Mouse (Mus musculus) heart, adult 9 months (tissue): ENCODE measurements around the gene Sh3bgrl3.
"Not testable (repeated sequence)": the region's sequence is repeated elsewhere in the genome, so short reads cannot be mapped to it uniquely, and the experiment has no call there.

Source experiments
- DNase-seq, 2 experiments: peaks; one replicate each; pipeline ENCODE4 v3.0.0; 2022; ENCODE audit warnings: low spot score in 2 of 2

Sh3bgrl3 gene

DNA sequence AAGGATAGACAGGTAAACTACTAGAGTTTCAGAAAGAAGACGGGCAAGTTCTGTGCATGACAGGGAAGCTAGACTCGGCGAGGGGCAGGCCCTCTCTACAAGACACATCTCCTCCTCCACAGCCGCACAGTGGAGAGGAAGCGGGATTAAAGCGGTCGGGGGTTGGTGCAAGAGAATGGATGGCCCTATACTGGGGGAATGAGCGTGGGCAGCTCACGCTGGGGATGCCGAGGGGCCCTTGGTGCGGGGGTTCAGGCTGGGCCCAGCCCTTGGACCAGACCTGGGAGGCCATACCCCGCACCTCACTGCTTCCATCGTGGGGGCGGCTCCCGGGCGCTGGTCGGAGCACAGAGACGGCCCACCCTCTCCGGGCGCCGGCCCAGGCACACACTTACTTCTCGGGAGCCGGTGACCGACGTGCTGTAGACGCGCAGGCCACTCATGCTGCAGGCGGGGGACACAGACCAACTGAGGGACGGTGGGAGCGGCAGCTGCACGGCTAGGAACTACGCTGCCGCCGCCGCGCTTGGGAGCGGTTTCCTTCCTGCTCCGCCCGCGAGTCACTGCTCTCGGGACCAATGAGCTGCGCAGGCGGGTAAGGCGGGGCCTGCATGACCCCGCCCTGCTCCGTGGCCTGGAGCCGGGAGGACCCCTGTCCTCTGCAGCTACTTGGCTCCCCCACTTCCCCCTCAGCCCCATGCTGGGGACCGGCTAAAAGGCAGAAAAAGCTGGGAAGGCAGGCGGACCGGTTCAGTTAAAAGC, at the start of gene Sh3bgrl3:
Gene Sh3bgrl3 (minus strand): TSS at position 569 of the 762 bp plus-strand sequence.
- peak; percentile 88 to 92 for DNase-seq

DNA sequence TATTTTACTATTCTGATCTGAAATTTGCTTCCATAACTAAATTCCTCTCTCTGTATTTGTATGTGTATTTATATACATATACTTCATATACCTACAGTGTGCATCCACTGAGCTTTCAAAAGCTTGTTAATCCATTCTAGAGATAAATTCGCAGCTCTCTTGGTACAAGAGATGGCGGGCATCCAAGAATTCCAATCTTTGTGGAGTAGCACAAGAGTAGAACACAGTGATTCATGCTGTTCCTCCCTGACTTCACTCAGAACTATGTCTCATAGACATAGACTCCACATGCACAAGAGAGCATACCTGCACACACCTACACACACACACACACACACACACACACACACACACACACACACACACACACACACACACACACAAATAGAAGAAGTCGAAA, 43.8 kb upstream of the Sh3bgrl3 start:
- DNase-seq = no peak

DNA sequence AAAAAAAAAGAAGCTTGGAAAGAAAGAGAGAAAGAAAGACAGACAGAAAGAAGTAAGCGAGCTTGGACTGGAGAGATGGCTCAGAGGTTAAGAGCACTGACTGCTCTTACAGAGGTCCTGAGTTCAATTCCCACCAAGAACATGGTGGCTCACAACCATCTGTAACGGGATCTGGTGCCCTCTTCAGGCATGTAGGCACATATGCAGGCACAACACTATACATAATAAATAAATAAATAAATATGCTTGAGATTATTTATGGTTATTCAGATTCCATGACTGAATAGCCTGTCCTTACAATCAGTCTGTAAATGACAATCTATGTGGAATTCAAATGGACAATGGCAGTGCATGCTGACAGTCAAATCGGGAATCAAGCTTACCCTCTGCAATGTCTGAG, 38.3 kb upstream of the Sh3bgrl3 start:
- DNase-seq = no peak

DNA sequence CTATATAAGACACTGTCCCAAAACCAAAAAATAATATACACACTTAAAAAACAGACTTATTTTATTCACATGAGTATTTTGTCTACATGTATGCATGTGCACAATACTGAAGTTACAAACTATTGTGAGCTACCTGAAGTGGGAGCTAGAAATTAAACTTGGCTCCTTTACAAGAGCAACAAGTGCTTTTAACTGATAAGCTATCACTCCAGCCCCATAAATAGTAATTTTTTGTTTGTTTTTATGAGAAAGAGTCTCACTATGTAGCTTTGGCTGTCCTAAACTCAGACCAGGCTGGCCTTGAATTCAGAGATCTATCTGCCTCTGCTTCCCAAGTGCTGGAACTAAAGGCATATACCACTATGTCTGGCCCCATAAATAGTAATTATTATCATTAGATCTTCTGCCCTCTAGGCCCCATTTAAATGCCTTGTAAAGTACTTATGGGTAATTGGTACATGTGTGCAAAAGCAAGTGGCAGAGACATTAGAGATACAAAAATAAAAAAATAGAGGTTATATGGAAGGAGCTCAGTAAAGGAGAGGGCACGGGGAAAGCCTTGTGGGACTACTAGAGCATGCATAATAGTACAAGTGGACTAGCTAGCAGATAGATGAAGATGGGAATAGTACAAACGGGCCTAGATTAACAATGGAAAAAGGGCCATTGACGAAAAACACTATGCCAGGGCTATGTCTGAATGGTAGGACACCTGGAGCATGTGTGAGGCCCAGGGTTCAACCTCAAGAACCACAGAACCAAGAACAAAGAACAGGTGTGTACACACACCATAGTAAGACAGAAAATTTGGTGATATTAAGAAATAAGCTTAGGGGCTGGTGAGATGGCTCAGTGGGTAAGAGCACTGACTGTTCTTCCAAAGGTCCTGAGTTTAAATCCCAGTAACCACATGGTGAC, 37.2 kb upstream of the Sh3bgrl3 start:
- no peak for DNase-seq

DNA sequence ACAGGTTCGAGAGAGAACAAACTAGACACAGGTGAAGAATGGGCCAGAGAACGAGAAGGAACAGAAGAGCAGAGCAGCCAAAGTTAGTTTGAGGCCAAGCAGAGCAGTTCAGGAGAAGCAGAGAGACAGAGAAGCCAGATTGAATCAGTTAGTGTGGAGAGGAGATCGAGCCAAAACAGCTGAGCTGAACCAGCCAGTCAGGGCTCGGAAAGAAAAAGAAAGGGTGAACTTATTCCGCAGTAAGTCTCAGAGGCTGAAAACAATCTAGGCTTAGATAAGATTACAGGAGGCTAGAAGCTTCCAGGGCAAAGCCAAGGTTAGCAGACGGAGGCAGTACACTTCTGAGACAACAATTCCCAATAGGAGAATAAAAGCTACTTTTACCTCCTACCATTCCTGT, 36.4 kb upstream of the Sh3bgrl3 start:
- DNase-seq = no peak

DNA sequence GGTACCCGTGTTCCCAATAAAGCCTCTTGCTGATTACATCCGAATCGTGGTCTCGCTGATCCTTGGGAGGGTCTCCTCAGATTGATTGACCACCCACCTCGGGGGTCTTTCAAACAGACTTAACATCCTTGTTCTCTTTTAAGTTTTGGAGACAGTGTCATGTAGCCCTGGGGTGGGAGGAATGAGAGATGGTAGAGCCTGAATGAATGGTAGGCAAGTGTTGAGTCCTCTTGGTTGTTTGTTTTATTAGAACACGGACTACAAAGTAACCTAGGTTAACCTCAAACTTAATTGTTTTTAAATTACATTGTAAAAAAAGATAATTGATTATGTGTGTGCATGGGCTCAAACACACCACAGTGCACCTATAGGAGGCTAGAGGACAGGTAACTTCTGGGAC, 36.0 kb upstream of the Sh3bgrl3 start:
- no peak for DNase-seq

DNA sequence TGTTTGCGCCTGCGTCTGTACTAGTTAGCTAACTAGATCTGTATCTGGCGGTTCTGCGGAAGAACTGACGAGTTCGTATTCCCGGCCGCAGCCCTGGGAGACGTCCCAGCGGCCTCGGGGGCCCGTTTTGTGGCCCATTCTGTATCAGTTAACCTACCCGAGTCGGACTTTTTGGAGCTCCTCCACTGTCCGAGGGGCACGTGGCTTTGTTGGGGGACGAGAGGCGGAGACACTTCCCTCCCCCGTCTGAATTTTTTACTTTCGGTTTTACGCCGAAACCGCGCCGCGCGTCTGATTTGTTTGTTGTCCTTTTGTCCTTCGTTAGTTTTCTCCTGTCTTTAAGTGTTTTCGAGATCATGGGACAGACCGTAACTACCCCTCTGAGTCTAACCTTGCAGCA, 31.5 kb upstream of the Sh3bgrl3 start:
- peak; percentile 46 to 60 for DNase-seq

DNA sequence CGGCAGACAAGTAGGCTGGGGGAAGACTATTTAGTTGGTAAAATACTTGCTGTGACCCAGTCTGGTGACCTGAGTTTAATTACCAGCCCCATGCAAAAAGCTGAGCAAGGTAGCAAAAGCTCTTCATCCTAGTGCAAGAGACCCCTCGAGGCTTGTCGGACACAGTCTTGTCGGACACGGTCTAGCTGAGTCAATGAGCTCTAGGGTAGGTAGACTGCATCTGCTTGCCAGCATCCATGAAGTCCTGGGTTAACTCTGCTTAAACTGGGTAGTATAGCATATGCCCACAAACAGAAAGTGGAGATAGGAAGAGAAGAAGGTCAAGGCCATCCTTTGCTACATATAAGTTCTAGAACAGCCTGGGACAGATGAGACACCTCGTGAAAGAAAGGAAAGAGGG, 30.2 kb upstream of the Sh3bgrl3 start:
- no peak for DNase-seq

DNA sequence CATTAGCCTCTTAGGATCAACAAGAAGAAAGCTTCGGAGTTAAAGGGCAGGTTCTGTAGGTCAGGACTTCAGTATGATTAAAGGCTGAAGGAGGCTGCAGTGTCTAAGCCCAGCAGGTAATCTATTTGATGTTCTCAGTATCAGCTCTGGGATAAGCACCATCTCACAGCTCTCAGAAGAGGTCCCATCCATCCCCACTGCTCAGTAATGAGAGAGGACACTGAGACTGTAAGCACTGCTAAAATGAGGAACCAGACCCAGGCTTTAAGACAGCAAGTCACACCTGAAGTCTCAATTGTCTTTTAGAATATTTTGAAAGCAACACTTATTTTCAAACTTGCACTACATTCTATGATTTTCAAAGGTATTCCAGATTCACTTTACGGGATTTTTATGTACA, 29.0 kb upstream of the Sh3bgrl3 start:
- no peak for DNase-seq

DNA sequence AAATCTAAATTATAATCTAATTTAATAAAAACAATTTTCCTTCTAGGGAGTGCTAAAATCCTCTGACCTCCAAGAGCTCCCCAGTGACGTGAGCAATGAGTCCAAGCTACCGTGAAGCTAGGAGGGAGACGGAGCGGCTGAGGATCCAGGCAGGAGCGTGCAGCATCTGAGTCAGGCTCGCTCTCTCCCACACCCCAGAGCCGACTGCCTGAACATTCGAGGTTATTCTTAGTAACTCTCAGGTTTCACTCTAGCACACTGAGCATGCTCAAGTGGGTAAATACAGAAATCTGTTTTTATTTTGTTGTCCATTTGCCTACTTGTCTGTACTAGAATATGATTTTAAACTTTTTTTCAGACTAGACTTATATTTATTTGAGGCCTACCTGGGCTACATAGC, 28.2 kb upstream of the Sh3bgrl3 start:
- DNase-seq = peak; percentile 29 to 51

DNA sequence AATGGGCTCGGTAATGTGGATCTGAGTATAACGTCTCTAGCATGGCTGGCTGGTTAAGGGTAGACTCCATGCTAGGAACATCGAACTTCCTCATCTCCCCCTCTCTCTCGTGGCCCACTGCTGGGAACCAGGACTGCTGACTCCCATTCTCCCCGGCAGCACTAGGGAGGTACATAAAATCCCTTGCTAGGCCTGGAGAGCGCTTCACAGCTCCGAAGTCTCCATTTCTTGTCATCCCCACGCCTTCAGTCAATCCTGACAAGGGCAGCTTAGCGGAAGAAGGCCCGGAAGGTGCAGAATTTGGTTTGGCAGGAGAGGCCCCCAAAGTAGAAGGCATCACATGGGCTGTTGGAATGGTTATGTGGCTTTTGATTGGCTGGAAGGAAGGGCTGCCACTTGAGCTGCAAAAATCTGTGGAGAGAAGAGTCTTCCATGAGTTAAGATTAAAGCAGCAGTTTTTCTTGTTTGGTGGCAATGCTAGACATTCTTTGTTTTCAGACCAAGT, 27.4 kb upstream of the Sh3bgrl3 start:
- peak in 1 of 2 experiments; percentile 32 for DNase-seq

DNA sequence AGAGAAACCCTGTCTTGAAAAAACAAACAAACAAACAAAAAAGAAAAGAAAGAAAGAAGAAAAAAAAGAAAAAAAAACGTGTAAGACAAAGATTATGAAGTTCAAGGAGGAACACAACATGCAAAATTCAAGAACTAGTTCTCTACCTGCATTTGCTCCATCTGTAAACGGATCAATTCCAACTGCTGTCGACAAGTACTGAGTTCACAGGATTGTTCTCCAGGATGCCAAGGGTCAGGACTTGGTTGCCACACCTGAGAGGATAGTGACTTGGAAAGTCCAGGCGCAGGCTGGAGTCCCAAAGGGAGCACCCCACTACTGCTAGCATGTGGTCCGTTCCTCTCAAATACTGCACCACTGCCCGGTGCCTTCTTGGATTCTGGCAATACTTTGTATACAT, 26.9 kb upstream of the Sh3bgrl3 start:
- no peak for DNase-seq

DNA sequence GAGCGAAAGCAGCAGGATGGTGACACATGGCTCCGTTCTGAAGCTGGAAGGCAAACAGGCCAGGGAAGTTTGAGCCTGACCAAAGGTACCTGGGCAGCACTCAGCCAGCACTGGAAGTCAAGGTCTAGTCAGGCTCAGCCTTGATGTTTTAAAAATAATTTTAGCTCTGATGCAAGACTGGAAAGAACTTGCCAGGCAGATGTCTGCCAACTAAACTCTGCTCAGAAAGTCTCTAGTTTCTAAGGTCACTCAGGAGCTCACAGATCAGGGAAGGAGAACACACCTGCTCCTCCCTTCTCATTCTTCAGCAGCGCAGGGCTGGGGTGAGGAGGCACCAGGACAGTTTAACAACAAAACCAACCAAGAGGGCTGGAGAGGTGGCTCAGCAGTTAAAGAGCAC, 25.8 kb upstream of the Sh3bgrl3 start:
- peak; percentile 36 to 66 for DNase-seq

DNA sequence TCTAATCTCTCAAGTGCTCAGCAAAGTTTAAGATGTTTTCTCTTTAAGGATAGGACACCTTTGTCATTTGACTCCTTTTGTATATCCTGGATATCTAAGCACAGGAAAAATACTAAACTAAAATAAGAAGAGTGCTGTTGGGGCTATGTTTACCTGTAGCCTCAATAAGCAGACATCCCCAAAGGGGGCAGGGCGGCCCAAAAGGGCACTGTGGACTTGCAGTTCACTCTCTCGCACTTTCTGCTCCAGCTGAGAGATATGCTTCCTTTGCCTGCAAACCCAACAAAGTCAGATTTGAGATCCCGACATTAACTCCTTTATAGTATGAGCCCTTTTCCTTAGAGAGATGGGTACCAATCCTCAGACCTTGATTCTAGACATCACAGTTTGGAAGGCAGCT, 25.1 kb upstream of the Sh3bgrl3 start:
- no peak for DNase-seq

DNA sequence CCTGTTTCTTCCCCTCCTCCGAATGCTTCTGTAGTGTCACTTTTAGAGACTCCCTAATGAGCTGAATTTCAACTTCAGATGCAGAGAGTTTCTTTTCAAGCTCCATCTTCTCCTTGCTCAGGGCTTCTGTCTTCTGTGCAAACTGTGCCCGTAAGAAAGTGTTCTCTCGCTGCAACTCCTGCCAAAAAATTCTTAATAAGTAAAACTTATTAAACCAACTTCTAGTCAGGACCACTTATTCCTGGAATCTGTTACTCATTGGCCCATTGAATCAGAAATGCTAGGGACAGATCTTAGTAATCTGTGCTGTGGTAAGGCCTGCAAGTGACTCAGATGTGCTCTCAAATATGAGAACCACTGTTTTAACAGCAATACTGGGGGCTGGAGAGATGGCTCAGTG, 23.5 kb upstream of the Sh3bgrl3 start:
- no peak for DNase-seq

DNA sequence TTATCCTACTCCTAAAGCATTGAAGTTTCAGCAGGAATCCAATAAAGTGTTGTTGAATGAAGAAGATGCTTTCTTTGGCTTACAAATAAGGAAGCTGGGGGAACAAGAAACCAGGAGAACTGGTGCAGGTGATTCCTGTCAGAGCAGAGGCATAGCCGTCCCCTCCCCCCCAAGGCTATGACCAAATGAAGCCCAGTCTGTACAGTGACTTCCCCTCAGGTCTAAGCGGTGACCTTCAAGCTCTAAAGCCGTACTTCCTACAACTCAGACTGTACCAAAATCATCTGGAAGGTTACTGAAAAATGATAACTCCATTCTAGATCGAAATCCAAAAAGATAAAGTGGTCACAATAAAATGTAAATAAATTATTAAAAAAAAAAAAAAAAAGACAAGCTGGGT, 20.8 kb upstream of the Sh3bgrl3 start:
- DNase-seq = no peak

DNA sequence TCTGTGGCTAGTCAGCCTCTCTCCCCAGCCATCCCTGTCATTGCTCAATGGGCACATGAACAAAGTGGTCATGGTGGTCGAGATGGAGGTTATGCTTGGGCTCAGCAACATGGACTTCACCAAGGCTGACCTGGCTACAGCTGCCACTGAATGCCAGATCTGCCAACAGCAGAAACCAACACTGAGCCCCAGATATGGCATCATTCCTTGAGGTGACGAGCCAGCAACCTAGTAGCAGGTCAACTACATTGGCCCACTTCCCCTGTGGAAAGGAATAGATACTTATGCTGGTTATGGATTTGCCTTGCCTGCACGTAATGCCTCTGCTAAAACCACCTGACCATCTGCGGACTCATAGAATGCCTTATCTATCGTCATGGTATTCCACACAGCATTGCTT, 15.7 kb upstream of the Sh3bgrl3 start:
- DNase-seq = not testable (repeated sequence)

DNA sequence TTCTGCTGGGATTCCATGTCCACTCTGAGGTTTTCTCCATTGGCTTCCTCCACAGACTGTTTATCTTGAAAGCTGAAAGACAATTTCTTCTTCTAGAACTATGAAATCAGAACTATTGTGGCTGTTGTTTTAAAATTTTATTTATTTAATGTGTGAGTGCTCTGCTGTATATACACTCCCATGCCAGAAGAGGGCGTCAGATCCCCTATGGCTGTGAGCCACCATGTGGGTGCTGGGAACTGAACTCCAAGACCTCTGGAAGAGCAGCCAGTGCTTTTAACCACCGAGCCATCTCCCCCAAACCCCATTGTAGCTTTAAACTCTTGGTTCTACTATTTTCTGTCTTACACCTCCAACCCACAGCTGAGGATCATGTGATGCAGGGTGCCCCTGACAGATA, 10.3 kb upstream of the Sh3bgrl3 start:
- DNase-seq = no peak

DNA sequence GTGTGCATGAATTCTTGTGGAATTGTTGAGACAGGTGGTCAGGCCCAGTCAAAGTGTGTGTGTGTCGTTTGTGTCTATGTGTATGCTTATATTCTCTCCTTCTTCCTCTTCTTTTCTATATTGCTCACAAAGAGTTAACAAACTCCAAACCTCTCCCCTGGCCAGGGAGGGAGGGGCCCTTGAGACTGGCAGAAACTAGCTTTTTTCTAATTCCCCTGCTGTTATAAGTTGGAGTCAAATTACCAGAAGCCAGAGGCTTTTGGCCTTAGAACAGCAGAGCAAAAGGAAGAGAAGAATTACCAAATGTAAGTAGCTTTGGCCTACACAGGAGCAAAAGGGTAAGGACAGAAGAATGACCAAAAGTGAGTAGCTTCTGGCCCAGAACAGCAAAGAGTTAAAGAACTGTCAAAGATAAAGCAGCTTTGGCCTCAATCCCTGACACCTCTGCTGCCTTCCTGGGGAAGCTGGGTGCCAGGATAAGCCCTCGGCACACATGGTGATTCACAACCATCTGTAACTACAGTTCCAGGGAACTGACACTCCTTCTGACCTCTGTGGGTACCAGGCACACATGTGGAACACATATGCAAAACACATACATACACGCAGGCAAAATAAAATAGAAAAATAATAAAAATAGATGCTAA, 7.8 kb upstream of the Sh3bgrl3 start:
- no peak for DNase-seq

DNA sequence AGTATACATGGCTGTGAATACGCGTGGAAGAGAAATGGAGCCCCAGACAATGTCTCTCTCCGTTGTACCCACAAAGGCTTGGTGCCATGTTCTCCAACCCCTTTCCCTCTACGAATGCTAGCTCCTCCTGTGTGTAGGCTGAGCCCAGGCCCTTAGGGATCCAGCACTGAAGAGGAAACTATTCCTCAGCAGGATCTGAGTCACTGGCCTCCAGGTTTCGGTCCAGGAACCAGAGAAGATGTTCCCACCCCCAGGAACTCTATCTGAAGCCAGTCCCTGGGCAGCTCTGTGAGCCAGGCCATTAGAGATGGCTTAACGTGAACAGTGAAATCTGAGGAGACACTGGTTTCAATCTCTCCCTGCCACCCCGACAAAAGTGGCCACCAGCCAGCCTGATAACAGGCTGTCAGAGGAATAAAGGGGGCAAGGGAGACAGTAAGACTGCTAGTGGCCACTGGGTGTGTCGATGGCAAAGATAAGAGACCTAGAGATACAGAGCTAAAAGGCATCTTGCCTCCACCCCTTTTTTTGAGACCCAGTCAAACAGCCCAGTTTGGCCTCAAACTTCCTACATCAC, 4.0 kb upstream of the Sh3bgrl3 start:
- no peak for DNase-seq

DNA sequence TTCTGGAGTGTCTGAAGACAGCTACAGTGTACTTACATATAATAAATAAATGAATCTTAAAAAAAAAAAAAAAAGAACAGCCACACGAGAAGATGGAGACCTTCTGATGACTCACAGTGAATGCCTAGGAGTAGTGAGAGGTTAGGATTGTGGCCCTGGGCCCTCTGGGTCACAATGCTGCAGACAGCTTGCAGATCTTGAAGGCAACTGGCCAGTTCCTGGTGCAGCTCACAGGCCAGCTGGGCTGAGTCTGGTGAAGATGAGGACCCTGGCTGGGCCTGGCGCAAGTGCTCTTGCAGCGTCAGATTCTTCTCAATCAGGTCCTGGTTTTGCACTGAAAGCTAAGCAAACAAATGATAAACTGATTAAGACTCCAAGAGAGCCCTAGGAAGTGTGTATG, 3.5 kb upstream of the Sh3bgrl3 start:
- no peak for DNase-seq

DNA sequence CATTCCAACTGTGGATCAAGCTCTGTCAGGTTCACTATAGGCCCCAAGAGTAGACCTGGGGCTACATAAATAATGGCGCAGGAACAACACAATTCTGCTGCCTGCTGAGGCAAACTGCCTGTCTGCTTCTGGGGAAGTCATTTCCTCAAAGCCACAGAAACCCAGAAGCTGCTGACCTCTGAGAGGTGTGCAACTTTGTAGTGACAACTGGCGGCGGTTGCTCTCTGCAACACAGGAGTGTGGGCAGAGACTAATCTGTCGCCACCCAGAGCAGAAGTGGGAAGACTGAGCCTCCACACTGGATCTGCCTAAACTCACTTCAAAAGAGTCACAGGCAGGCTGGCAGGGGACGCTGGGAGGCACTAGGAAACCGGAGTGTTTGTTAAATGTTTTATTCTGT, 893 bp upstream of the Sh3bgrl3 start:
- DNase-seq = no peak
